Mouse (Mus musculus): ENCODE results near the gene Ptchd3. TPM values are rescaled to one million over a fixed set of nuclear protein-coding genes. Genes with fewer than 3 reads are reported as not detected.

Gene Ptchd3
- total RNA-seq, 4 experiments from 2014 or later, result not detected

Other genes with a start within 250 kb of the Ptchd3 start
- gene B3gntl1, start 157.1 kb upstream of the Ptchd3 start, total RNA-seq (2022), result 1 to 10 TPM; 2.3 to 2.8 (median 2.5) TPM
- 1 to 10 TPM; 5.1 to 7.8 (median 5.6) TPM for gene Metrnl, start 128.7 kb upstream of the Ptchd3 start, total RNA-seq (2022)

Measured in gastrocnemius, adult 8-10 months (tissue).